Mouse (Mus musculus): ENCODE measurements at regions not wholly inside any gene's neighbourhood (a gene's known extent, or its start where the extent isn't known, plus 50 kb on each side); places are given as distances from the start of the nearest gene placed in this dataset.

DNA sequence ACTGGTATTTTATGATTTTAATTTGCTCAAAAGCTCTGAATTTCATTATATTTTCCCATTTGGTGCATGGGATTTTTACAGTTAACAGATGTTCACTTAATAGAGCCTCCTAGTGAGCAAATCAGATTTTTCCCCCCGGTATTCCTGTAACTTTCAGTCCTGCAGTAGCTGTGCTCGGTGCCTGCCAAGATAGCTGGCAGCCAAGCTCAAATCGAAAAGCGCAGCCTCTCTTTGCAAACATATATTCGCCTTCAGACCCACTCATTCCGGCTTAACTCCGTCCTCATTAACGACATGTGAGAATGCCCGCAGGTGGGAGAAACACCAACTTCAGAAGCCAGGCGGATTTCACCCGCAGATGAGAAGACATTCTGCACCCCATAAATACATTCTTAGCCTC lies 299.7 kb downstream of the Mat2b start:
- Histone ChIP-seq H3K27ac (replicated peaks) (0 out of 2 replicates have a peak overlapping the region, but pooled peaks have one; percentile 33), H3K9me3 (no peaks in the 10 kb centered on the region)
- WGBS: 22% methylated on average over 11 of the region's 11 CpGs

DNA sequence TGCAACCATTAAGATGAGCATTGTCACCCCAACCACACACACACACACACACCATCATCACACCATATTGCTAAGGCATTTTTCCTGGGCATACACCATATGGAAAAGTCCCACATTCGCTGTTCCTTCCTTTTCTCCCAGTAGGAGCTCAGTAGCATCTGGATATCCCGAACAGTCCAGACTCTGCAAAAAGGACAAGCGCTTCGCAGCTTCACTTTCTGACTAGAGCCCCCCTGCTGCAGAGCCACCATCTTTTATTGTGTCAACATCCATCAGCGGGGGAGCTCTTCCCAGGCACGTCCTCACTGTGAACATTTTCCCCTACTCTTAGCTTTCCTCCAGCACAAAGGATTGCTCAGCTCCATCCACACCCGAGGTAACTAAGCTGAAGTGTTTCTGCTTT lies 300.1 kb downstream of the Mat2b start:
- H3K27ac ChIP-seq (replicated peaks): 0 out of 2 replicates have a peak overlapping the region, but pooled peaks have one; percentile 33
- WGBS: 22% methylated on average over 7 of the region's 7 CpGs

More for the DNA sequence above, 299.7 kb downstream of the Mat2b start:
- Histone ChIP-seq H3K4me2 (replicated peaks) (peak overlapping the region; percentile 9), H3K36me3 (no peaks in the 10 kb centered on the region), H3K27me3 (no peaks in the 10 kb centered on the region), H3K4me3 (no peak overlapping the region; the same call in 1 of the 2 replicates), H3K9ac (replicated peaks) (no peak overlapping the region), H3K4me1 (peaks cover 19% of the 10 kb centered on the region)
- 0 out of 2 replicates have a peak, but pooled peaks have one; percentile 25 for ATAC-seq (replicated peaks)

DNA sequence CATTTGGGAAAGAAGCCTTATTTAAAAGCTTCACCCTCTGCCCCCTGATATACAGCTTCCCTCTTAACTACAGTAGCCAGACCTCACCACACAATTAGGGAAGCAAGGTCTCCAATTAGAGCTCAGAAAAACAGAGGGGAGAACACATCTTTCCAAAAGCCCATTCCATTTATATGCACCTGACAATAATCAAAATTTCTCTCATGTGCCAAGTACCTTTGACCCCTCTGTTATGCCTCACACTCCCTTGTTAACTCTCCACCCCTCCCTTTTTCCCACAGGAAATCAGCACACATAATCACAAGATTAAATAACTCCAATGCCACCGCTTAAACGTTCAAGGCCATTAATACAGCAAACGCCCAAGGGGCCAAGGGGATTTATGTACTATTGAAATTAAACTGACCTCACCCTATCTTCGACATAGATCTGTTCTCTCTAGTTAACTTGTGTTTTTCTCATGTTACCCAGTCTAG lies 300.7 kb downstream of the Mat2b start:
- Histone ChIP-seq H3K4me2 (replicated peaks) (no peak overlapping the region), H3K9me3 (no peaks in the 10 kb centered on the region), H3K27ac (replicated peaks) (0 out of 2 replicates have a peak overlapping the region, but pooled peaks have one; percentile 33), H3K4me1 (peaks cover 19% of the 10 kb centered on the region), H3K27me3 (no peaks in the 10 kb centered on the region), H3K4me3 (no peak overlapping the region), H3K9ac (replicated peaks) (no peak overlapping the region), H3K36me3 (no peaks in the 10 kb centered on the region)
- WGBS: 26% methylated on average over 4 of the region's 4 CpGs
- peak; percentile 6; the same call in 1 of the 2 replicates for ATAC-seq (replicated peaks)

More for the DNA sequence above, 300.1 kb downstream of the Mat2b start:
- peak overlapping the region; percentile 9 for H3K4me2 ChIP-seq (replicated peaks)
- H3K36me3 ChIP-seq: no peaks in the 10 kb centered on the region
- H3K27me3 ChIP-seq: no peaks in the 10 kb centered on the region
- H3K9me3 ChIP-seq: no peaks in the 10 kb centered on the region
- H3K9ac ChIP-seq (replicated peaks): no peak overlapping the region
- H3K4me1 ChIP-seq: peaks cover 19% of the 10 kb centered on the region
- H3K4me3 ChIP-seq: no peak overlapping the region; the same call in 1 of the 2 replicates
- peak; percentile 49 for ATAC-seq (replicated peaks)

DNA sequence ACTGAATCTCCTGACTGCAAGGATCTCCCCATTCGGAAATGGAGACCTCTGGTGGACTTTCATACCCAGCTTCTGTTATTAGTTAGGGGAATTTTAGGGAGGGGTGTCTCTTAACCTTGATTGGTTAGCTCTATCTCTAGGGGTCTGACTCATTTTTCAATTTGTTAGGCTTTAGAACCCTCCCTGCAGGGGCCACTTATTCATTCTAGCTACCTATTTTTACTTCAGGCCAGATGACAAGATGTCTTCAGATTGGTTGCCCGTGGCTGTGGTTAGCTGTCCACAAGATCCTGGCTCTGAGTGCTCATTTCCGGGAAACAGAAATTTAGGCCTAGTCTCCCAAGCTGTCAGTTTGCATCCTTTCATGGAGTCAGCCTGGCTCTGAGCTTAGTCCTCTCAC lies 314.3 kb downstream of the Mat2b start:
- no peaks in the 10 kb centered on the region for H3K4me1 ChIP-seq
- no peak overlapping the region for H3K9ac ChIP-seq (replicated peaks)
- H3K27me3 ChIP-seq: no peaks in the 10 kb centered on the region
- WGBS: 78% methylated on average over 3 of the region's 3 CpGs
- no peak for ATAC-seq (replicated peaks)
- no peak overlapping the region for H3K4me3 ChIP-seq
- no peak overlapping the region for H3K4me2 ChIP-seq (replicated peaks)
- H3K9me3 ChIP-seq: no peaks in the 10 kb centered on the region
- no peaks in the 10 kb centered on the region for H3K36me3 ChIP-seq
- H3K27ac ChIP-seq (replicated peaks): no peak overlapping the region

DNA sequence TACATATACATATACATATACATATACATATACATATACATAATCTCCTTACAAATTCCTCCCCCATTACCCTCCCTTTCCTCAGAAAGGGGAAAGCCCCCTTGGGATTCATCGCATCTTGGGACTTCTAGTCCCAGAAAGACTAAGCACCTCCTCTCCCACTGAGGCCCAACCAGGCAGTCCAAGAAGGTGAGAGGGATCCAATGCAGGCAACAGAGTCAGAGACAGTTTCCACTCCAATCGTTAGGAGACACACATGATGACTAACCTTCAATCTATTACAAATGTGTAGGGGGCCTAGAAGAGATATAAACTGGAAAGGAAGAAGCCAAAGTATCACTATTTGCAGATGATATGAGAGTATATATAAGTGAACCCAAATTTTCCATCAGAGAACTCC lies 323.3 kb downstream of the Mat2b start:
- WGBS: 92% methylated on average over 2 of the region's 2 CpGs
- Histone ChIP-seq H3K36me3 (no peaks in the 10 kb centered on the region), H3K9me3 (no peaks in the 10 kb centered on the region), H3K9ac (replicated peaks) (no peak overlapping the region), H3K27me3 (no peaks in the 10 kb centered on the region), H3K4me2 (replicated peaks) (no peak overlapping the region), H3K4me3 (no peak overlapping the region), H3K4me1 (no peaks in the 10 kb centered on the region), H3K27ac (replicated peaks) (no peak overlapping the region)
- no peak for ATAC-seq (replicated peaks)

DNA sequence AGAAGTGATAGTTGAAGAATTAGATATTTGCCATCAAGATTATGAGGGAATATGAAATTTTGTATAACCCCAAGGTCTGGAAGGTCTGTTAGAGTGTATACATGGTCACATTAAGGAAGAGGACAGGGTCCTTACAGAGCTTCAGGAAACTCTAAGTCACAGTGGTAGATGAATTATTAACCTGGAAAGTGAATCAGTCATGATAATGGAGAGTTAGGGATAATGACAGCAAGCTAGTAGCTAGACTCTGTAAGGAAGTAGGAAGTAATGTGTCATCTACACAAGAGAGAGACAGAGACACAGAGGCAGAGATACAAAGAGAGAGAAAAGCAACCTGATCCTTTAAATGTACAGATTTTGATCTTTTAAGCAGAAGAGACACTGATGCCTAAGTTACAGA lies 328.4 kb downstream of the Mat2b start:
- no peaks in the 10 kb centered on the region for H3K36me3 ChIP-seq
- H3K4me2 ChIP-seq (replicated peaks): no peak overlapping the region
- no peak overlapping the region for H3K27ac ChIP-seq (replicated peaks)
- H3K4me3 ChIP-seq: no peak overlapping the region
- no peaks in the 10 kb centered on the region for H3K27me3 ChIP-seq
- H3K4me1 ChIP-seq: peaks cover 6% of the 10 kb centered on the region
- no peak for ATAC-seq (replicated peaks)
- H3K9me3 ChIP-seq: no peaks in the 10 kb centered on the region
- H3K9ac ChIP-seq (replicated peaks): no peak overlapping the region

DNA sequence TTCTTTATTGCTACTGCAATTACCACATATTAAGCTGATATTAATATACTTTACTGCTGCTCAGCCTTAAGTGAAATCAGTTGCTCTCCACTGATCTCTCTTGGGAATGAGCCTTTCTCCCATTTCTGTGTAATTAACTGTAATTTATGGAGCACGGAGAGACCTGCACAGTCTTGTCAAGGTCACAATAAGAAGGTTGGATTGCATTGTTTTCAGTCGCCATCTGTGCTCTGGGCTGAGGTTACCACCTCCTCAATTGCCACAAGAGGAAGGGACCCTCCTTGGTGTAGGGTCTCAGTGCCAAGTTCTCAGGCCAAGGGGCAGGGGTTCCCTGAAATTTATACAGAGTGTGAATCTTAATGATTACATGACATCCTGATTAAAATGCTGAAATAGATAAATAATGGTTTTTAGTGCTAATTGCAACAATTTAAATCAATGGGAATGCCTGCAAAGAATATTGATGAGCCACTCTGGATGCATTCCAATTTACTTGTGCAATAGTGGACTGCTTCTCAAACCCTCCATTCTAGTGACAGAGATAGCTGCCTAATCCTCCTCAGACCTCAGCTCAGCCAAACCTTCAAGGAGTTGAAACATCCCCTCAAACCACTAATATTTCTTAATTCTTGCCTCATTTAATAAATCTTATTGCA lies 332.3 kb downstream of the Mat2b start:
- H3K27ac ChIP-seq (replicated peaks): peak overlapping the region; percentile 41
- 4% methylated on average over 2 of the region's 2 CpGs for WGBS
- H3K36me3 ChIP-seq: no peaks in the 10 kb centered on the region
- peaks cover 6% of the 10 kb centered on the region for H3K4me1 ChIP-seq
- H3K9ac ChIP-seq (replicated peaks): no peak overlapping the region
- ATAC-seq (replicated peaks): peak; percentile 86
- no peak overlapping the region for H3K4me3 ChIP-seq
- H3K27me3 ChIP-seq: no peaks in the 10 kb centered on the region
- no peak overlapping the region for H3K4me2 ChIP-seq (replicated peaks)
- no peaks in the 10 kb centered on the region for H3K9me3 ChIP-seq

All from forebrain, embryonic 15.5 days (tissue).